Mouse (Mus musculus) thymus, postnatal 10 days (tissue): ENCODE data around the gene Pard3b.

Experiments used
- DNase-seq, 2 experiments: peaks; one replicate each; pipeline ENCODE4 v3.0.0; 2021; ENCODE audit warnings: low spot score in 2 of 2

The Pard3b gene

DNA sequence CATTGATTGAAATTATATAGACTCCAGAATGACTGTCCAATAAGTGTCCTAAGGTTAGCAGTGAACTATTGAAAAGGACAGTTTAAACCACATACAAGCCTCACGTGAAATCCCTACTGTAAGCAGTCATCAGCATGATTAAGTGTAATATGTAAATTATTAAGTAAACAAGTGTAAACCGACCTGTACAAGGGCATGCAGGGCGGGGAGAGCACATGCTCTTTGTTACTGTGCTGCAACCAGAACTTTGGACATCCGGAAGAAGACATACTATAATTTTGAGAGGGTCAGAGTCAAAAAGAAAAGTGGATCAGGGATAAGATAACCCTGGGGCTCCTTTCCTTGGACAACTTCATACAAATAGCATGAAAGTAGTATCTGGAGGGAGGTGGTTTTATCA is 749.4 kb downstream of the Pard3b start:
- no peak for DNase-seq

DNA sequence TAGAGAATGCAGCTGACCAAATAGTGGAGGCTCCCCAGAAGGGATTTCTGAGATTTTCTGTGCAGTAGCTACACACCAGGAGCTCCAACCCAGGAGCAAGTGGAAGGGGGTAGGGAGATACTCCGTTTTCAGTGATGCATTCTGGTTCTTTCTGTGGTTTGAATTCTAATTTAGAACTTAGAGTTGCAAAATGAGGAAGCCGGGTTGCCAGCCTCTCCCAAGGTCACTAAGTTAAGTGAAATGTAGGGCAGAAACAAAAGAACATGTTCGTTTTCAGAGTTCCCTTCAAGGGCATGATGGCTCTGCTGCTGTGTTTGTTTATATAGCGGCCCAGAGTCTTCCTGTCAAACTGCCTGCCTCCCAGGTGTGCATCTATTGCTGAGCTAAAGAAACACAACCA is 754.2 kb downstream of the Pard3b start:
- no peak for DNase-seq

DNA sequence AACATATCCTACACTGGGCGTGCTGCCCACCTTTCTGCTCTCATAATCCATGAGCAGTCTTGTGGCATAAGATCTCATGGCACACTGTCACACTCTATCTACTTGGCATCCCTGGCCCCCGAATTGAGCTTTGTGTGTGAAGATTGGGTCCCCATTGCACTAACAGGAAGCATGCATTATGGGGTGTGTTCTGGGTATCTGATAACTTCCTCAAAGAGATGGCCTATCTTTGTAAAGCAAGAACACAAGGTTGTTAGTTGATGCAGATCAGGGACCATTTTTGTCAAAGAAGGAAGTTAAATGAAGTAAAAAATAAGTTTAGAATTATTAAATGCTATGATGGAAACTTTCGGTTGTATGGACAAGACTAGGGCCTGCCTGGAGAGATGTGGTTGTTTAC is 755.9 kb downstream of the Pard3b start:
- DNase-seq = no peak

DNA sequence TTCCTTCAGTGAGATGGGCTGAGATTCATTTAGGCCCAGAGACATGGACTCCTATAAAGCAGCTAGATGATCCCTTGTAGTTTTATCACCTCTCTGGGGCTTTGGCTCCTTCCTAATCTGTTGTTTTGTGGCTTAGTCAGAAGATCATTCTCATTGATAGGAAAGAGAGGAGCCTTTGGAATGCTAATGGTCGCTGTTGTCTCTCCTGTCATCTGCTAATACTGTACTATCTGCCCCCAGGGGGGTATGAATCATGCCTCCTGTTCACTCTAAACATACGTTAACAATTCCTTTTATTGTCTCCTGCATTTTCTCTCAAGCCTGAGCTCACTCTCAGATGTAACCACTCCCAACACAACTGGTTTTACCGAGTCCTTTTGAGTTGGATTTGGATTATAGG is 759.6 kb downstream of the Pard3b start:
- no peak for DNase-seq

DNA sequence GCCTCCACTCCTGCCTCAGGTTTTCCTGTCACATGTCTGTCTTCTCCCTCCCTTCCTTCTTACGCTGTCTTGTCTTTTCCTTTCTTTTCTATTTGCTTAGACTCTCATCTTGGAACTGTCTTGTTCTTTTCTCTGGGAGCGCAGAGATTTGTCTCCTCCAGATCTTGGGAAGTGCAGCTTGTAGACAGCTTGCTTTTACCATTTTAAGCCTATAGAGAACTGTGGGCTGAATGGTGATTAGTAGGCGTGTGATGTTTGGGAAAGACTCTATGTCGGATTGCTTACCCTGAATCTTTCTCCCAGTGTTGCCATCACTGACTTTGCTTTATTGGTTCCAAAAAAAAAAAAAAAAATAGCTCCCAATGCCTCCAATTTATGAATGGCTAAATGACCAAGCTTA is 760.1 kb downstream of the Pard3b start:
- no peak for DNase-seq

DNA sequence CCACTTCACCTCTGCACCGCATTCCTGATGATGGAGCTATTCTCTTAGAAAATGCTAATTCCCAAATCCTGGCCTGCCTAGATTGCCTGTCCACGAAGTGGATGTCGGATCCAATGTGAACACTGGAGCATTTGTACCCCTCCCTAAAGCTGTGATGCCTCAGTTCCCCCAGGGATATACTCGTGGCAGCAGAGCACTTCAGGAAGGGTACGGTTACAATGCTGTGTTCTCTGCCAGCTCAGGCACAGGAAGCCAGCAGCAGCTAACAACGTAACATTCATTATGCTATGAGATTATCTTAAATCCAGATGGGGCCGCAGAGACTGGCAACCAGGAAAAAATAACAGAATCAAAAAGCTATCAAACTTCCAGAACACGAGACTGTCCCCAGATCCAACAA is 766.4 kb downstream of the Pard3b start:
- no peak for DNase-seq

DNA sequence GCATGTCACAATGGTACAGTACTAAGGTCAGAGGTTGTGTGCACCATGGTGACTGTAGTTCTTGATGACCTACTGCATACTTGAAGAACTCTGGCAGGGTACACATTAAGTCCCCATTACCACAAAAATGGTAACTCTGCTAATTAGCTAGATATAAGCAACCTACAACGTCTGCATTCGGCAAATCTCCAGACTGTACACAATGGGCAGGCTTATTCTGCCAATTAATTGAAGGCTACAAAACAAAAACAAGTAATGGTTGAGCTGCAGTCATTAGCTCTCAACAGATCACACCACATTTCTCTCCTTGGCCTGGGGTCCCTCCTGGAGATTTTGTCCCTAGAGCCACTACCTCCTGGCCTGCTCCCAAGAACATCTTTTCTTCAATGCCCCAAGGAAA is 772.7 kb downstream of the Pard3b start:
- no peak for DNase-seq

DNA sequence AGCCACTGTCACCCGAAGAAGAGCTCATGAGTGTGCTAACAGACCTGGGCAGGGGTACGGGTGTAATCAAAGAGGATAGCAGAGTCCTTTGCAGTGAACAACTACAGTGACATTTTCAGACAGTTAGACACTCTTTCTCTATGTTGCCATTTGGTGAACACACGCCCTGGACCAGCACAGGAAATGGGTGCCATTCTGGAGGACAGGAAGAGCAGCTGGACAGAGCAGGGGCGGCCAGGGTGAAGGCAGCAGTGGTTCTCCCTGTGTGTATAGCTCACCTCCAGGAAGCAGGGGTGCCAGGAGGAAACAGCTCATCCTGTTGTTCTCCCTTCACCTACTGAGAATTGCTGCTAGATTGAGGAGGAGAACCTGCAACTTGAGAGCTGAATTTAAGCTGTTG is 773.4 kb downstream of the Pard3b start:
- no peak for DNase-seq

DNA sequence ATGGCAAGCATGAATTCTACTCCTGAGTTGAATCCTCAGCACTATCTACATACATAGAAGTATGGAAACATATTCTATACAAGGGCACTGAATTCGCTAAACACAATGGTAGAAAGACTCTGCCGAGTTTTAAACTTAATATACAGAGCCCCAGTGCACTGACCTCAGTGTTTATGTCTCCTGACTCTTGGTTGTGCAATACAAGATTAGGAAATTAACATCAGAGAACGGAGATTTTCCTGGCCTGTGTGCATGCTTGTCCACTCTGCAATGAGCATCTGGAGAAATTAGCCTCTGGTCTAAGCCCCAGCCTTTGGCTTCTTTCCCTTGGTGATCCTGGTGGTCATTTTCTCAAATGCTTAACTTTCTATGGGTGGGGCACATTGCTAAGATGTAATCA is 774.4 kb downstream of the Pard3b start:
- no peak for DNase-seq

DNA sequence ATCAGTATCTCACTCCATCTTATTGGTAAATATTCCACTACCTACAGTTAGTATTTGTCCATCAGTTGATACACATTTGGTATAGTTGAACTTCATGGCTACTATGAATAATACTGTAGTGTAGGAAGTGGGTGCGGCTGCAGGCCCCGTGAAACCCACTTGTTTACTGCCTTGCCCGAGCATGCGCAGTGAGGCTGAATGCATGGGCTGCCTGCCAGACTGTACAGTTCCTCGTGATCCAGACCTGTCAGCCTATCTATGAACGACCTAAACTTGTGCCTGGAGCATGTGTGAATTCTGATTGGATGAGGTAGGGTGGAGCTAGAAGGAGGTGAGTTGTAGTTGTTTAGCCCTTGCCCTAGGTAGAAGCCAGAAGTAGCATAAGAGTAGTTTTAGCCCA is 775.9 kb downstream of the Pard3b start:
- DNase-seq = no peak

DNA sequence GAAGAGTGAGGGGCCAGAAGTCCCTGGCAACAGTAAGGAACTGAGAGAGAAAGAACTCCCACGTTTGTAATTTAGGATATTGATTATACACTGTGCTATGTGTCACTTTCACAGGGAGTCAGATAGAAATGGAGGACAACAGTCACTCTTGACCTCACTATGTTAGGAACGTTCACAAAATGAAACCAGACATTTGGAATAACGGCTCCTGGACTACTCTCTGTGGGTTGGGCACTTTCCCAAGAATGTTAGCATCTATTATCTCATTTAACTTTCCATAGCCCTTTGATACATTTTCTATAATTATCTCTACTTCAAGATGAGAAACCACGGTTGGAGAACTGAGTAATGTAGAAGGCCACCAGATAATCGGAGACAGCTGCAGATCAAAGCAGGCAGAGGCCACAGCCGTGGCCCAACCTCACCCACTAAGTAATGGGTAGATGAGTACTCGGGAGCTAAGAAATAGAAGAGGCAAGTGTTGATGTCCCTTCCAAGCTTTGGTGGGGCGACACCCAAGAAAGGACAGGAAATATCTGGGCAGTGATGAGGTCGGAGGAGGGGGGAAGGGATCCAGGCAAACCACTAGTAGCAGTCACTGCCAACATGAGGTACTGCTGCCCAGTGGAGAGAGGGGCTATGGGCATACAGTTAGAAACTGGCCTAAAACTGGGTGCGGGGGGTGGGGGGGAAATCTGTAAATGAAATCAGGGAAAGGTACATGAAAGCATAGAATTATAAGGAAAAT is 778.2 kb downstream of the Pard3b start:
- DNase-seq = no peak

DNA sequence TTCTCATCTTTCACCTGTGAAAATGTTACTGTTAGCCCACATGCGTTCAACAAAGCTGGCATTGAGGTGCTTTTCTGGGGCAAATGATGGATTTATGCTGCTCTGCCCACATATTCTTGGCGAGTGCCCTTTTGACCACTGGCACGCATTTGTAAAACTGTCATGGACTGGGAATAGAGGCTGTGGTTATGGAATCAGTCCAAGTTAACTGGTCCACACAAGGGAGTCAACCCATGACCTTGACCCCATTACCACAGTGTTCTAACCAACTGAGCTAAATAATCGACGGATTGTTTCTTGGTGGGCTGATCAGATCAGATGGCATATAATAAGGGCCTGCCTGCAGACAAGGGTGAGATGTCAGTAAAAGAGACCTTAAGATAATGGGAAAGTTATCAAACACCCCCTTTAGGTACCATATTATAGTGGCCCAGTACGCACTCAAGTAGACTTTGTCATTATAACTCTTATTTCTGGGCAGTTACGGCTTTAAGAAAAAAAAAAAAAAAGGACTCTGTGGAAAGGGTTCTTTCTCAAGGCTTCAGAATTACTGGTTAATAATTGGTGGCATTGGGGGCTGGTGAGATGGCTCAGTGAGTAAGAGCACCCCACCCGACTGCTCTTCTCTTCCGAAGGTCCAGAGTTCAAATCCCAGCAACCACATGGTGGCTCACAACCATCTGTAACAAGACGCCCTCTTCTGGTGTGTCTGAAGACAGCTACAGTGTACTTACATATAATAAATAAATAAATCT is 784.4 kb downstream of the Pard3b start:
- DNase-seq = no peak

DNA sequence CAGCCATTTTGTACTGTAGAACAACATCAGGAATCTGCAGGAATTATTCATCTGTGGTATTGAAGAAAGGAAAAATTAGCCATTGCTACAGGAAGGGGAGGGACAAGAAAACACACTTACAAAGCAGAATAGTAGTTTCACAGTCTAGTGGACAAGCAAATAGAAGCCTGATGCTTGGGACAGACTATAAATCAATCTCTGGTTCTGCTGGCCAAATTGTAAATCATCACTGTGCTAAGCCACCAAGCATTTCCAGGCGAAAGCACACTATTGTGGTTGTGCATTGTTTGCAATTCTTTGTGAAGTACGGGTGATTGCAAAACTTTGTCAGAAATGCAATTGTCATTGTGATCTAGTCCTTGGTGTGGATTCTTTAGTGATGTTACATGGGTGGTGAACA is 786.7 kb downstream of the Pard3b start:
- no peak for DNase-seq

DNA sequence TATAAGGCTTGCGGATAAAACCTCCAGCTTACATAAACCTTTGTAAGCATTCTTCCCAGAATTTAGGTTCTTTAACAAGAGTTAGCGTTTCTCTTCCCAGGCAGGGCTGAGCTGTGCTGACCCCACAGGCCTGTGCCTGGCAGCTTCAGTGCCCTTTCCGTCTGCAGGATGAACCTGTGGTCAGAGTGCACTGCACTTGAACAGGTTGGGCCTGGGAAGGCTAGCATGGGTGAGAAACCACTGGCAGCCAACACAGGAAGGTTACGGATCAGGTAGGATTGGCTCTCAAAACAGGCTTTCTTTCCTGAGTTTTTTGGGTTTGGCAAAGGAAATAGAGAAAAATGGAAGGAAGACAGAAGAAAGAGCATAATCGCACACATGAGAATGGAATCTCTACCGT is 790.1 kb downstream of the Pard3b start:
- DNase-seq = no peak

DNA sequence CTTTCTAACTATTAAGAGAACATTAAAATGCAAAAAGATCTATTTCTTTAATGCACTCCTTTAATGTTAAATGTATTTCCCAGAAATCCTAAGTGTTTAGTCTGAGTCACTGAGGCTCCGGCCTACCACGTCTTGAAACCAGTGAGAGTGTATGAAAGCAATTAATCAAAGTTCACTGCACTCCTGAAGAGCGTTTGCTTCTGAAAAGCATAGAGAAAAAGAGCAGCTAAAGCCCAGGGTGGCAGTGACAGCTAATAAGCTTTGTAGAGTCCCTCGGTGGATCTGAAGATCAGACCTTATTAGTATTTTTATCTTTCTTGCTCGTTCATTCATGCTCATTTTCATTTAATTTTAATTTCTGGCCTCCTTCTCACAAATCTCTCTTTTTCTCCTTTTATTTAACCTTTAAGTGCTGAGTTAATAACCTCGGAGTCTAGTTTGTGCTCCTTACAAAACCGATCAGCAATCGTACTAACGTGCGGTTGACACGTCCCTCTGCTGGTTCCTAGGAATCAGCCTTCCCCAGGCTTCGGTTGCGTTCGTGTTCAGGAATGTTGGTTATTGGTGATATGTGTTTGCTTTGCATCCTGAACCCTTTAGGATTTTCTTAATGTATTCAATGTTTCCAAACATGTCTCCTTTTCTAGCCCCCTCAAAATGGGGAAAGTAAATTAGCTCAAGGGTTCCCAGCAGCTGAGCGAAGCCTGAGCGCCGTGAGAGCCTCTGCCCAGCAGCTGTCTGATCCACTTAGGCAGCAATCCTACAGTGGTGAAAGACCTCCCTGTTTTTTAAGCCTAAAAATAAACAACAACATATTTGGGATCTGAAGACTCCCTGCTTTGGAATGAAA is 790.9 kb downstream of the Pard3b start:
- no peak for DNase-seq

DNA sequence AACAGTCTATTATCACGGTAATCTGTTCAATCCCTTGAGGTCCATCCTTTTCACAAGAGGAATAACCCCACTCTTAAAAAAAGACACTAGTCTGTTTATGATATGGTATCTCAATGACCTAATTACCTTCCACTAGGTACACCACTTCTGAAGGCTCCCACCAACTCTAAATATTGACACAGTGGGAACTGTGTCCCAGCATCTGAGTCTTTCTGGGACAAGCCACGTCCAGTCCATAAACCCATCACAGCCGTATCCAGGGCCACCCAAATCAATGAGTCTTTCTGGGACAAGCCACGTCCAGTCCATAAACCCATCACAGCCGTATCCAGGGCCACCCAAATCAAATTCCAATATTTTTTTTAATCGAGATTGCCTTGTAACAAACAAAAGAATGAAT is 792.4 kb downstream of the Pard3b start:
- DNase-seq = no peak

DNA sequence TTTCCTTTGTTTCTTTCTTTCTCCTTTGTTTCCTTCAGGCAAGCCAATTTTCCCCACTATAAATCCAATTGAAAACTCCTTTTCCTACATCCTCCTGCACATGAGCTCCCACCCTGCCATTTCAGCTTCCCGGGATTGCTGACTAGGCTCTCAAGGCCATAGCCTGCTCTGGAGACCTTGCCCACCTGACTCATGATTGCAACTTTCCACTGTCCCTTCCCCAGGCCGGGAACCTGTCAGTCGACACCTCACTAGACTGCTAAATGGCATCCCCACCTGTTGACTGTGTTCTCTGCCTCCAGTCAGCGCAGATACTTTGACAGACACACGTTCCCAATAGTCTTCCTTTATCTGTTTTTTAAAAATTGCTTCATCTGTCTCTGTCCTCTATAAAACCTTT is 795.3 kb downstream of the Pard3b start:
- no peak for DNase-seq

DNA sequence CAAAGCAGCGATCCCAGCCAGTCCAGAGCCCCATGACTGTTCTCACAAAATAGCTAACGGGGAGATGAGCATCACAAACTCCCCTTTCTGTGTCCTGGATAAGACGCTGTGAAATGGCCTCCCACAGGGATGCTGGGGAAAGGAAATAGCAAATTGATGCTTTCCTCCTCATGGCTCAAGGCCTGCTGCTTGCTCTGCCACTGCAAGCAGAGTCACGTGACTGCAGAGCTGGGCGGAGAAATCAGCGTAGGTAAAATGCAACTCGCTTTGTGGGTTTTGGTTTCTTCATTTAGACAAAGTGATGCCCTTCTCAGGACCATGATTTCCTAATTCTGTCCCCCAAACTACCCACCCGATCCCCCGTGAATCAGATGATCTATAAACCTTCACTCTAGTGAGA is 797.2 kb downstream of the Pard3b start:
- DNase-seq = no peak

DNA sequence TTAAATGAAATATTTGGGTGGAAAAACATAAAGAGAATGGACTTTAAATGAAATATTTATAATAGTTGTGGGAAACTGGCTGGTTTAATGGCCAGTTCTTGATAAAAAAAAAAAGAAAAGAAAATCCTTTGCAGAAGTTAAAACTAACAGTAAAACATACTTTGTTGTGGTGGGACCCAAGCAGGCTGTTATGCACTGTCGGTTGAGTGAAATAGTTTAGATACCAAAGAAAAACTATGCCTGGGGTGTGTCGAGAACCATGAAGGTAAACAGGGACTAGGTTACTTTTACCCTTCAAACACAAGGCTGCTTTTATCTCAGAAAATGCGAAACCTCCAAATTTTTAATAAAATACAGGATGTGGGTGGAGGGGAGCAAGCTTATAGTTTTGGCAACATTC is 797.7 kb downstream of the Pard3b start:
- no peak for DNase-seq

DNA sequence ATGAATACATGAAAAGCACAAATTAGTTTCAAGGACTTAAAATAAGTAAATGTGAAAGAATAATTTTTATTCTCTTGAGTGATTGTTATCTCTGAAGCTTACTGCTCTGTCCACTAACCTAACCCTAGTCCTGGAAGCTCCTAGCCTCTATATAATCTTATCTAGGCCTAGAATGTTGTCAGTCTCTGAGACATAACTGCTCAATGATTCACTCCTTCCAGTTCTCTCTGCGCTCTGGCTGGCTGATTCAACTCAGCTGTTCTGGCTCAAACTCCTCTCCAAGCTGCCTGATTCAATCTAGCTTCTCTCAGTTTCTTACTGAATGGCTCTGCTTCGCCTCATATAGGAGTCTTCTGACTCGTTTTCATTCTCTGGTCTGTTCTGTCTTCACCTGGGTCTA is 798.9 kb downstream of the Pard3b start:
- no peak for DNase-seq

DNA sequence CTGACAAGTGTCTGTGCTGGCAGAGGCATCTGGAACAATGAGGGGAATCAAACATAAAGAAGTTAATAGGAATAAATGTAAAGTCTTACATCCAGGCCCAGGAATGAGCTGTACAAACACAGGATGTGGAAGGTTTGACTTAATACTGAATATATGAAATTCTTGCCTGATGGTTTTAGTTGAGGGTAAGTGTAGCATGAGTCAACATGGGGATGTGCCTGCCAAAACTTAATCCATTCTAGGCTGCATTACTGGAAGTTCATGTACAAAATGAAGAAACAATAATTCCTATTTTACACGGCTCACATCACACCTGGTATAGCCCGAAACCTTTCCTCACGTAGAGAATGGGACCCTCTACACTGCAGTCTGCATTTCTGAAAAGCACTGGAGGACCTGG is 805.8 kb downstream of the Pard3b start:
- DNase-seq = no peak

DNA sequence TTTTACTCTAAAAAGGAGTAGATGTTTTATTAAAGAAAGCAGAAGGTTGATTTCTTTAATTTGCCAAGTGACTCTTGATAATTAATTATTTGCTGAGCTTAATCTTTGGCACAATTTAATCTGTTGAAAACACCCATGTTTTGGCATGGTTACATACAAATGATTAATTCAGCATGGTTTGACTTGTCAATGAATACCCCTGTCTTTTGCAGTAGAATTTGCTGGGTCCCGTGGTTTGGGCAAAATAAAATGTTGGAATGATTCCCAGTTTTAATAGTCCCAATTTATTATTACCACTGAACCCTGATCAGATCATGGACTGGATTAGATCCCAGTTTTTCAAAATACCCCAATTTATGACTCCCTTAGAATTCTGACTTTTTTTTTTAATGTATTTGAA is 808.2 kb downstream of the Pard3b start:
- no peak for DNase-seq
